Mouse (Mus musculus): ENCODE results near the gene Aven.

The Aven gene

GRCm38 (mm10) chr2:112491629-112492028 is 1.1 kb upstream of the Aven start:
- DNase-seq: no peak

DNA sequence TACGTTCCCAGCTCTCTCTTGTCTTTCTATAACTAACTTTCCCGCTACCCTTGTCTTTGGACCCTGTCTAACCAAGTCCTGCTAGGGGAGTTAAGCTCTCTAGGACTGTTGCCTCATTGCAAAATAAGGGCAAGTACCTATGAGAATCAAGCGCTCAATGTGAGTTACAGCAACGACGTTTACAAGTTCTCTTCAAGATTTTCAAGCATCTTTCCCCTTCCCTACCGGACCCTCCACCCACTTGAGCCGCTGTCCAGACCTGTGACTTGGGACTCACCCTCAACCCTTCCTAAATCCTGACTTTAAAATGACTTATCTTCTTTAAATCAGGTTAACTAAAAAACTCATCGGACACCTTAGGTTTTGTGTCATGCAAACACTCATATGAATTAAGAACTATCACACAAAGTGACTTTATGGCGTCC is 321 bp upstream of the Aven start:
- DNase-seq: no peak

GRCm38 (mm10) chr2:112493539-112494260 is 936 bp downstream of the Aven start:
- no peak for DNase-seq

DNA sequence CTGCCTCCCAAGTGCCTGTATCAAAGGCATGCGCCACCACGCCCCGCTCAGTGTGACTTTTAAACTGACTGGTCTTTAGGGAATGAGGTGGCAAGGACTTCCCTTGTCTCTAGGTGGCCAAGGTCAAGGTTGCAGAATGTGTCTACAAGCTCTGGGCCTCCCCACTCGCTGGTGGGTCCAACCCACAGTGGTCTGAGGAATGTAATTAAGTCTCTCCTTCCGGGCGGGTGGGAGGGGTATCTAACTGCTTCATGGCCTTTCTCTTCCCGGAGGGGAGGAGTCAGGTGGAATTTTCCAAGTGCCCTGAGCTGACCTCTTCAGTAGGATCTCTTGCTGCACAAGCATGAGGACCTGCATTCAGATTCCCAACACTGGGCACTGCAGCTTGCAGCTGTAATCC is 5.1 kb downstream of the Aven start:
- peak; percentile 87 for DNase-seq

DNA sequence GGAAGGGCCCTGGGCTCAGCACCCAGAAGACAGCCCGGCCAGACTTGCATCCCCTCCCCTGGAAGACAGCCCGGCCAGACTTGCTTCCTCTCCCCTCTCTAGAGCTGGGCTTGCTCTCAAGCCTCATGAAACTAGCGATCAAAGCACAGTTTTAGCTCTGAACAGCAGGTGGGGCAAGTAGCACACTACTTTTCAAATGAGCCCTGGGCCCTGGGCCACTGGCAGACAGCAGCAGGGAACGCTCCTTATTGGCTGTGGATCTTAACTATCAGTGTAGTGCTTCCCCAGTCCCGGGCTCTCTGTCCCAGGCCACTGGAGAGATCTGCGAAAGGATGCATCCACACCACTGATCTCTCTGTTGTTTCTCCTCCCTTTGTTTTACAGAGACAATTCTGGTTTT is 8.4 kb downstream of the Aven start:
- DNase-seq: peak; percentile 97

- no peak for DNase-seq
These were observed 11.2 kb downstream of the Aven start for GRCm38 (mm10) chr2:112503978-112504377.

- no peak for DNase-seq
These were observed 14.2 kb downstream of the Aven start for GRCm38 (mm10) chr2:112506841-112507435.

DNA sequence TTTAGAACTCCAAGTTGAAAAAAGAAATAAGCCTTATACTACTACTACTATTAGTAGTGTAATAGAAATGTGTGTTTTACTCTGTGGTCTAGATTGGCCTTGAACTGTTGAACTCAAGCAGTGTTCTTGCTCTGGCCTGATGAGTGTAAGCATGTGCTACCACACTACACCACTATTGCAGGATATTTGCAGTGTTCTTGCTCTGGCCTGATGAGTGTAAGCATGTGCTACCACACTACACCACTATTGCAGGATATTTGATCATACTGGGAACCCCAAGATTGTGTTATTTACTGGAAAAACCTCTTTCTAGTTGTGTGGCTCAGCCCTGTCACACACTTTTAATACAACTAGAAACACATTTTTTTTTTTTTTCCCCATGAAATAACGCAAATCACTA is 14.7 kb downstream of the Aven start:
- DNase-seq: no peak

- peak; percentile 68 for DNase-seq
These were observed 17.4 kb downstream of the Aven start for GRCm38 (mm10) chr2:112510140-112510539.

- peak; percentile 34 for DNase-seq
These were observed 20.3 kb downstream of the Aven start for GRCm38 (mm10) chr2:112513036-112513435.

- DNase-seq: peak; percentile 55
These were observed 24.0 kb downstream of the Aven start for GRCm38 (mm10) chr2:112516728-112517127.

GRCm38 (mm10) chr2:112517218-112517617 is 24.5 kb downstream of the Aven start:
- peak; percentile 51 for DNase-seq

DNA sequence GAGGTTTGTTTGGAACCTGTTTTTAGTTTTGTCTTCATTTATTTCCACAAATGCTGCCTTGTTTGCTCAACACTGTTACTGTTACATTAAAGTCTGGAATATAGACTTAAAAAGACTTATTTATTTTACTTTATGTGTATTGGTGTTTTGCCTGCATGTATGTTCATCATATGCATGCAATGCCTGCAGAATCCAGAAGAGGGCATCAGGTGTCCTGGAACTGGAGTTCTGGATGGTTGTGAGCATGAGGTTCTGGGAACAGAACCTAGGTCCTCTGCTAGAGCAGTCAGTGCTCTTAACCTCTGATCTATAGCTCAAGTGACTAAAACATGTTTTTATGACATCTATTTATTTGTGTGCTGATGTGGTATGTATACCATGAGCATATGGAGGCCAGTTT is 25.8 kb downstream of the Aven start:
- peak; percentile 25 for DNase-seq

GRCm38 (mm10) chr2:112520526-112521482 is 28.0 kb downstream of the Aven start:
- DNase-seq: peak; percentile 19

- peak; percentile 13 for DNase-seq
These were observed 34.2 kb downstream of the Aven start for GRCm38 (mm10) chr2:112526933-112527332.

DNA sequence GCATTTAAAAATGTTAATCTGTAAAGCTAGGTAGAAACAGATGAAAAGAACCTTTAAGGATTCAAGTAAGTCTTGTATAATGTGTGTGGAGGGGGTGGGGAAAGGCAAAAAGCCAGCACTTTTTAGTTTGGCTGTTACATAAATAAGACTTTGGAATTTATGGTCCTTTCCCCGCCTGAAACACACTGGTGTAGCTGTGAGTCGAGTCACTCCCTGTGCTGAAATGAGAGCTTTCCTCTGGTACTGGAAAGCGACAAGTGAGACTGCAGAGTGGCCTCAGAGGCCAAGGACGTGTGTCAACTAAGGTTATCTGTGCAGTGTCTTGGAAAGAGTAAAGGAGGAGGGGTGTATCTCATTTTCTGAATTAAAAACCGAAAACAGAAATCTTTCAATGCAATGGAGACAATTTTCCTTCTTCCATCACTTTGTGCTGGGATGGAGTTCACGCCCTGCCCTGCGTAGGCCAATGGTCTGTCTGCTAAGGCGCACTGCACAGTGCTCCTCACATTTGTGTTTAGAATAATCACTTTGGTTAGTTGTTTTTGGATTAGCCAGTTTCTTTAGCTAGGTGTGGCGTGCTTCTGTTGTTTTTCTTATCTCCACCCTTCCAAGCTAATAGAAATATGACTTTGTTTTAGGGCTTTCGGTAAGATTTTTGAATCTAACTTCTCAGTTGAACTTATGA is 40.2 kb downstream of the Aven start:
- peak; percentile 84 for DNase-seq

GRCm38 (mm10) chr2:112534677-112535222 is 42.0 kb downstream of the Aven start:
- DNase-seq: peak; percentile 79

DNA sequence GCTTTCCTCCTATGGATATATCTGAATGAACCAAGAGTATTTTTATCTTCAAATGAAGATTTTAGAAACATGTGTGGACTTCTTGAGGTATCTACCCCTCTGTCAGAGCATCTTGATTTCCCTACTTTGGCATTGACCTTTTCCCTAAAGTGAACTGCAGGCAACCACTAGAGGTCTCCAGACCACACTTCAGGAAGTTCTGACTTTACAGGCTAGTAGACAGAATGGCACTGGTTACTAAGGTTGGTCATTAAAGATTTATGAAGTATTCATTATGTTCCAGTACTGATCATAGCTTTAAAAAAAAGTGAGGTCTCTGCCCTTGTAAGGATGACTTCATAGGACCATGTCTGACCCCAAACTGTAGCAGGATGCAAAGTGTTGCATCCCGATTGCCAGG is 46.0 kb downstream of the Aven start:
- peak; percentile 61 for DNase-seq

DNA sequence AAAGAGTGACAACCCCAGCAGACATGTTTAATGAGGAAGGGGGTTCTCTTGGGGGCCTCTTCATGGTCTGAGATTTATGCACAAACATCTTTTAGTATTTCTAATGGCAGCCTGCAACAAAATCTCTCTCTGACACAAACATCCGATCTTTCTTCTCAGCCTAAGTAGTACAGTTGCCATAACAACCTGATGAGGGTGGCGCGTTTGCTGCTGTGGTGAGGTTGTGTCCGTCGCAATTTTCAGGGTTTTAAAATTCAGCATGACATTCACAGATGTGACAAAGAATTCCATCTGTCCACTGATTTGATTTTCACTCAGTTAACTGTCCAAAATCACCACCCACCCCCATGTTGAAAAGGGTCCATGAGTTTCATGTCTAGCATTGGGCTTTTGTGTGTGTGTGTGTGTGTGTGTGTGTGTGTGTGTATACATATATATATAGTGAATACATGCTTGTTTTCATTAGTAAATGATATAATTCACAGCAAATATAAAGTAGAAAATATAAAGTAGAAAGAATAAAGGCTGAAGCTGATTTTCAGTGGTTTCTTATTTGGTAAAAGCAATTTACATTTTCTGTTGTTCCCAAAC is 49.0 kb downstream of the Aven start:
- DNase-seq: peak; percentile 31

GRCm38 (mm10) chr2:112556527-112556926 is 63.8 kb downstream of the Aven start:
- peak; percentile 51 for DNase-seq

DNA sequence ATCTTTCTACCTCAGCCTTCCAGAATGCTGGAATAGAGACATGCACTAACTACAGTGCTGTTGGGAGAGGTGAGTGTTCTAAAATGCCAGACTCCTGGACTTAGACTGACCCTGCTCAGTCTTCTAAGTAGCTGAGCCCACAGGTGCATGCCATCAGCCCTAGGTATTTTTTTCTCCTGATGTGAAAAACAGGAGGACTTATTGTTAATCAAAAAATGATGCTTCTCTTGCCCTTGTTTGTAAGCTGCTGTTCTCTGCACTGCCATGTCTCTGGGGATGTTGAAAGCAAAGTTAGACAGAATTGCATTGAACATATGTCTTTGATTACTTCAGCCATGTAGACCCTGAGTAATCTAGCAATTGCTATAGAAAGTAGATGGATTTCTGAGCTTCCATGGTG is 64.7 kb downstream of the Aven start:
- no peak for DNase-seq

DNA sequence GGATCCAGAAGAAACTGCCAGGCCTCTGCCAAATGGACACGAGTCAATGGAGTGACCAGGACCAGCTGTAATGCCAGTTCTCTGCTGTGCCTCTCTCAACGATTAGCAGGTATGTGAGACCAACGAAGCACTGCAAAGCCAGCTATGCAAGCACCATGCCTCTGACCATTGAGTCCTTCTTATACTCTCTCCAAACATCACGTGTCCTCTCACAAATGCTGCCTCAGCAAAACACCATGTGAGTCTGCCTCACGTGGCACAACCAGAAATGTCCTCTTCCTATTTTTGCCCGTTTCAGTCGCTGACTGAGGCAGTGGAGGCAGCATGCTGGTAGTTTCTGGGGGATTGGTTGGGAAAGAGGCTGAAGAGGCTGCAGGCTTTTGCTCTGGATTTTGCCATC is 68.8 kb downstream of the Aven start:
- peak; percentile 81 for DNase-seq
